Mouse (Mus musculus): ENCODE data around the gene Oscar. TPM values are rescaled to one million over a fixed set of nuclear protein-coding genes. Genes with fewer than 3 reads are reported as not detected.

Oscar gene
- polyA plus RNA-seq, 1 experiment, result not detected

DNA sequence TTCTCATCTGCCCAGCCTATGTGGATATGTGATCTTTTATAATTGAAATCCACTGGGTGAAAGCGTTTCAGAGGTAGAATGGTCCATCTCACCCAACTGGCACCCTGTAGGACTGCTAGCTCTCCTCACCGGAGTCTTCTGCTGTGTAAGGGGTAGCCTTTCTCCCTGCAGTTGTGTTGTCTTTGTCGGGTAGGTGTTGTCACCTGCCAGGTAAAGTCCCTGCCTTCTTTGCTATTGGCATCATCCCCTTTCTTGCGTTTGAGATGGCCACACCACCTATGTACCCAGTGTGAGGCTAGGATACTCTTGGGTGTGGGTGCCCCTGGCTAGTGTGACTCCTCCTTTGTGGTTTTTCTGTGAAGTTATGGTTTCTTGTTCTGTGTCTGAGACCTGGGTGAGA lies 30.7 kb upstream of the Oscar start:
- Histone ChIP-seq H3K4me3 (ENCODE audit: low read depth, low read length) (peak overlapping the region; percentile 90), H3K36me3 (ENCODE audit: control insufficient read depth, insufficient read depth, low read length, poor library complexity, severe bottlenecking) (peaks cover 29% of the 10 kb centered on the region), H3K9ac (ENCODE audit: low read depth, poor library complexity, severe bottlenecking) (peak overlapping the region; percentile 99), H3K4me1 (ENCODE audit: control insufficient read depth, insufficient read depth, low read length) (no peaks in the 10 kb centered on the region), H3K27ac (ENCODE audit: insufficient read depth, low read length) (no peak overlapping the region), H3K9me3 (replicated peaks; ENCODE audit: control insufficient read depth, insufficient read depth, low read length, poor library complexity, severe bottlenecking) (no peaks in the 10 kb centered on the region), H3K27me3 (ENCODE audit: control insufficient read depth, insufficient read depth, low read length, poor library complexity, severe bottlenecking) (no peaks in the 10 kb centered on the region)
- no peak for TF ChIP-seq POLR2A (IDR thresholded peaks at IDR 0.05; ENCODE audit: insufficient read depth, low read length)

DNA sequence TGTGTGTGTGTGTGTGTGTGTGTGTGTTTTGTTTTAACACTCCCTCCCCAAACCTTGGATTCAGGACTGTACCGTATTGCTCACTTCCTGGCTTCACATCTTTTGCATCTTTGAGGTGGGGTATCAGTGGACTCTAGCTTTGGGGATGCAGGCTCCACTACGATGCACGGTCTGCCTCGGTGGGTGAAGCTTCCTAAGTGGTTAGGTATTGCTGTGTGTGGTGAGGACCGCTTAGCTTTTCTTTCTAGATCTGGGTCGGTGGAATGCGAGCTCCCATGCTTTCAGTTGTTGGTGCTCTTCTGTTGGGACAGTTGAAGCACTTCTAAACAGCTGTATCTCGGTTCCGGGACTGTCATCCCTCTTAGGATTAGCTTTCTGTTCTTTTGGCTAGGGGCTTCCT lies 30.2 kb upstream of the Oscar start:
- Histone ChIP-seq H3K27me3 (ENCODE audit: control insufficient read depth, insufficient read depth, low read length, poor library complexity, severe bottlenecking) (no peaks in the 10 kb centered on the region), H3K4me3 (ENCODE audit: low read depth, low read length) (peak overlapping the region; percentile 90), H3K27ac (ENCODE audit: insufficient read depth, low read length) (no peak overlapping the region), H3K9ac (ENCODE audit: low read depth, poor library complexity, severe bottlenecking) (peak overlapping the region; percentile 99), H3K4me1 (ENCODE audit: control insufficient read depth, insufficient read depth, low read length) (no peaks in the 10 kb centered on the region), H3K36me3 (ENCODE audit: control insufficient read depth, insufficient read depth, low read length, poor library complexity, severe bottlenecking) (peaks cover 28% of the 10 kb centered on the region), H3K9me3 (replicated peaks; ENCODE audit: control insufficient read depth, insufficient read depth, low read length, poor library complexity, severe bottlenecking) (no peaks in the 10 kb centered on the region)
- TF ChIP-seq POLR2A (IDR thresholded peaks at IDR 0.05; ENCODE audit: insufficient read depth, low read length) (no peak), CTCF (IDR thresholded peaks at IDR 0.05; ENCODE audit: low read depth, low read length) (no peak), EP300 (IDR thresholded peaks at IDR 0.05; ENCODE audit: insufficient read depth, low read depth, low read length) (no peak)

DNA sequence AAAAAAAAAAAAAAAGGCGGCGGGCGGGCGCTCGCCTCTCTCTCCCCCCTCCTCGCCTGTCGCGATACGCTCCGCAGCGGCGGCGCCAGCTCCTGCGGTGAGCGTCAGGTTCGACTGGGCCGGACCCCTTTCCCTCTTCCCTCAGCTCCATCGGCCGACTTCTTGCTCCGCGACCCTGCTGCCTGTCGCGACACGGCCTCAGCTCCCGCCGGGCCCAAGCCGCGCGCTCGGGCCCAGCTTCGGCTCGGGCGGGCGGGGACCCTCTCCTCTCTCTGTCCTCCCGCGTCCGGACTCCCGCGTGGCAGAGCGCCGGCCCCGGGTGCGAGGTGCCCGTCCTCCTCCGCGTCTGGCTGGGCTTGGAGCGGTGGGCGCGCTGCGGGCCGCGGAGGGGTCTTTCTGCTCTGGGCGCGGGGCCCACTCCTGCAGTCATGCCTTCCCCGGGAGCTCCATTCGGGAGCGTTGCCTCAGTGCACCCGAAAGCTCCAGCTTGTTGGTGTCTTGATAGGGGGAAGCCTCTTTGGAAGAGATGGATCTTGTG lies 29.6 kb upstream of the Oscar start:
- peak overlapping the region; percentile 99 for H3K9ac ChIP-seq (ENCODE audit: low read depth, poor library complexity, severe bottlenecking)
- H3K4me3 ChIP-seq (ENCODE audit: low read depth, low read length), result peak overlapping the region; percentile 90
- no peaks in the 10 kb centered on the region for H3K9me3 ChIP-seq (replicated peaks; ENCODE audit: control insufficient read depth, insufficient read depth, low read length, poor library complexity, severe bottlenecking)
- no peaks in the 10 kb centered on the region for H3K27me3 ChIP-seq (ENCODE audit: control insufficient read depth, insufficient read depth, low read length, poor library complexity, severe bottlenecking)
- H3K4me1 ChIP-seq (ENCODE audit: control insufficient read depth, insufficient read depth, low read length), result no peaks in the 10 kb centered on the region
- H3K36me3 ChIP-seq (ENCODE audit: control insufficient read depth, insufficient read depth, low read length, poor library complexity, severe bottlenecking), result peaks cover 28% of the 10 kb centered on the region
- TF ChIP-seq POLR2A (IDR thresholded peaks at IDR 0.05; ENCODE audit: insufficient read depth, low read length) (no peak), EP300 (IDR thresholded peaks at IDR 0.05; ENCODE audit: insufficient read depth, low read depth, low read length) (no peak), CTCF (IDR thresholded peaks at IDR 0.05; ENCODE audit: low read depth, low read length) (no peak)
- peak overlapping the region; percentile 48 for H3K27ac ChIP-seq (ENCODE audit: insufficient read depth, low read length)

DNA sequence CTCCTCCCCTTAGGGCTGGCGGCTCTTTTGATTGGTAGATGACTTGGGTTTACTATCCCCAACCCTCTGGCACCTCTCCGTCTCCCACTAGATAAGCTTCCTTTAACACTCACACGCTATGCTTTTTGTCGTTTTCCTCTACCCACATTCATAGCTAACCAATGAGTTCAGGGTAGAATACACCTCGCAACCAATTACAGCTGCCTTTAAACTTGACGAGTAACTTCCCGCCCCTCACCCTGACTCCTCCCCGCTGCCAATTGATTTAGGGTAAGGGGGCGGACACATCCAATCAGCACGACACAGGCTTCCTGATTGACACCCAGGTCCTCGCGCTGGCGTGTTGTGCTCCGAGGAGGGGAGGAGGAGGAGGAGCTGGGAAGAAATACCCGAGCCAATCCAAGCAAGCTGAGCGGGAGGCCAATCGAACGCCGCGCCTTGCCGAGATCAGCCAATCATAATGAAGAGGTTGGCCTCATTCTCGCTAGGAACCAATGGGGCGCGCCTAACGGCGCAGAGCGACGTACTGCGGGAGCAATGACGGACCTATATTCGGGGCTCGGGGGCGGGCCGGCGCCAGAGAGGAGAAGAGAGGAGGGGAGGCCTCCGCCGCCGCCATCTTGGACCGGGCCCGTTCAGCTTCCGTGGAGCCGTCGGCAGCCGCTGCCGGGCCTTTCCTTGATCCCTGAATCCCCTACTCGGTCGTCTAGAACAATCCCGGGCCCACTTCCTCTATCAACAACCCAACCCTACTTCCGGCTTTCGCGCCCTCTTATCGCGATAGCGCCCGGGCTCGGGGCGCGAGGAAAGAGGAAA lies 28.9 kb upstream of the Oscar start, which contains the start of gene Cnot3:
Gene Cnot3 (plus strand): TSS at position 597 of the 816 bp plus-strand sequence.
- H3K27ac ChIP-seq (ENCODE audit: insufficient read depth, low read length), result peak within 1 kb of the TSS; percentile 48
- no peaks in the 10 kb centered on the region for H3K9me3 ChIP-seq (replicated peaks; ENCODE audit: control insufficient read depth, insufficient read depth, low read length, poor library complexity, severe bottlenecking)
- H3K4me1 ChIP-seq (ENCODE audit: control insufficient read depth, insufficient read depth, low read length), result no peaks in the 10 kb centered on the region
- peak within 1 kb of the TSS; percentile 90 for H3K4me3 ChIP-seq (ENCODE audit: low read depth, low read length)
- peak within 1 kb of the TSS; percentile 99 for H3K9ac ChIP-seq (ENCODE audit: low read depth, poor library complexity, severe bottlenecking)
- H3K27me3 ChIP-seq (ENCODE audit: control insufficient read depth, insufficient read depth, low read length, poor library complexity, severe bottlenecking), result no peaks in the 10 kb centered on the region
- TF ChIP-seq EP300 (IDR thresholded peaks at IDR 0.05; ENCODE audit: insufficient read depth, low read depth, low read length), result no peak
- TF ChIP-seq CTCF (IDR thresholded peaks at IDR 0.05; ENCODE audit: low read depth, low read length), result no peak
- TF ChIP-seq POLR2A (IDR thresholded peaks at IDR 0.05; ENCODE audit: insufficient read depth, low read length), result no peak
- peaks cover 28% of the 10 kb centered on the region for H3K36me3 ChIP-seq (ENCODE audit: control insufficient read depth, insufficient read depth, low read length, poor library complexity, severe bottlenecking)

DNA sequence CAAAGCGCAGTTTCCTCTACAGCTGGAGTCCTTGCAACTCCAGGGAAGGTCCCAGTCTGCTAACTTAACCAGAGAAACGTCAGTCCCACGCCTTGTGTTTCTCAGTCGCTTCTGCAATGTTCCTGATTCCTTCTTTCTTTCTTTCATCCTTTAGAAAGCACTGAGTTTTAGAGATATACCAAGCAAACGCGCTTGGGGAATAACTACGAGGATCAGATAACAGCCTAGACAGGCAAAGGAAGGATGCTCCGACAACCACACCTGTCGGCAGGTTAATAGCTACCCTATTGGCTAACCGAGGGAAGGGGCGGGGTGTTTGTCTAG lies 28.4 kb upstream of the Oscar start:
- Histone ChIP-seq H3K9me3 (replicated peaks; ENCODE audit: control insufficient read depth, insufficient read depth, low read length, poor library complexity, severe bottlenecking) (no peaks in the 10 kb centered on the region), H3K27ac (ENCODE audit: insufficient read depth, low read length) (no peak overlapping the region), H3K27me3 (ENCODE audit: control insufficient read depth, insufficient read depth, low read length, poor library complexity, severe bottlenecking) (no peaks in the 10 kb centered on the region), H3K4me3 (ENCODE audit: low read depth, low read length) (peak overlapping the region; percentile 61), H3K4me1 (ENCODE audit: control insufficient read depth, insufficient read depth, low read length) (no peaks in the 10 kb centered on the region), H3K36me3 (ENCODE audit: control insufficient read depth, insufficient read depth, low read length, poor library complexity, severe bottlenecking) (peaks cover 26% of the 10 kb centered on the region), H3K9ac (ENCODE audit: low read depth, poor library complexity, severe bottlenecking) (0 out of 2 replicates have a peak overlapping the region, but pooled peaks have one; percentile 5)
- TF ChIP-seq EP300 (IDR thresholded peaks at IDR 0.05; ENCODE audit: insufficient read depth, low read depth, low read length) (no peak), CTCF (IDR thresholded peaks at IDR 0.05; ENCODE audit: low read depth, low read length) (no peak), POLR2A (IDR thresholded peaks at IDR 0.05; ENCODE audit: insufficient read depth, low read length) (no peak)

DNA sequence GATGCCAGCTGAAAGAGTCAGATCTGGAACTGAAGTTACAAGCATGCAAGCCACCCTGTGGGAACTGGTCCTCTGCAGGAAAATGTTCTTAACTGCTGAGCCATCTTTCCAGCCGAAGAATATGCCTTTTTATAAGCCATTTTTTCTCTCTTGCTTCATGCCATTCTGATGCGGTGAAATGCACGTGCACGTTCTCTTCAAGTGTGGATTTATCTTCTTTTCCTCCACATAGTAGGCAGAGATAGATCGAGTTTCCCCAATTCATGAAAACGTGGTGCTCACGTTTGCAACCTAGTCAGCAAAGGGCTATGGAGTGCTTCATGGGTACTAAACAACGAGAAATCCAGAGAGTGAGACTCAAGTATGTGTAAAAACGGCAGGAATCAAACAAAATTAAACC lies 27.9 kb upstream of the Oscar start:
- Histone ChIP-seq H3K4me3 (ENCODE audit: low read depth, low read length) (peak overlapping the region; percentile 61; the same call in 1 of the 2 replicates), H3K9ac (ENCODE audit: low read depth, poor library complexity, severe bottlenecking) (0 out of 2 replicates have a peak overlapping the region, but pooled peaks have one; percentile 5), H3K4me1 (ENCODE audit: control insufficient read depth, insufficient read depth, low read length) (no peaks in the 10 kb centered on the region), H3K9me3 (replicated peaks; ENCODE audit: control insufficient read depth, insufficient read depth, low read length, poor library complexity, severe bottlenecking) (no peaks in the 10 kb centered on the region), H3K27me3 (ENCODE audit: control insufficient read depth, insufficient read depth, low read length, poor library complexity, severe bottlenecking) (no peaks in the 10 kb centered on the region), H3K27ac (ENCODE audit: insufficient read depth, low read length) (no peak overlapping the region), H3K36me3 (ENCODE audit: control insufficient read depth, insufficient read depth, low read length, poor library complexity, severe bottlenecking) (peaks cover 28% of the 10 kb centered on the region)
- TF ChIP-seq EP300 (IDR thresholded peaks at IDR 0.05; ENCODE audit: insufficient read depth, low read depth, low read length) (no peak), CTCF (IDR thresholded peaks at IDR 0.05; ENCODE audit: low read depth, low read length) (no peak), POLR2A (IDR thresholded peaks at IDR 0.05; ENCODE audit: insufficient read depth, low read length) (no peak)
